Mouse (Mus musculus) limb, embryonic 14.5 days (tissue): ENCODE measurements around the gene Dusp27. TPM values are rescaled to one million over a fixed set of nuclear protein-coding genes. Genes with fewer than 3 reads are reported as not detected.
"Not testable (repeated sequence)": the region's sequence is repeated elsewhere in the genome, so short reads cannot be mapped to it uniquely, and the experiment has no call there.

Source experiments
- ATAC-seq: fragments of 200-750 bp; cut with Nextera tagmentation; 2 replicates; pipeline ENCODE4 v1.8.0; 2017; ENCODE audit warnings: low read depth, moderate number of reproducible peaks, moderate TSS enrichment; ENCODE audit not compliant: low FRiP score
- DNase-seq: peaks from one replicate; pipeline ENCODE4 v3.0.0-alpha.2; 2015; ENCODE audit warnings: low spot score
- H3K27ac ChIP-seq: fragments of 300-500 bp; sonication (generic); replicated peaks from 2 replicates; pipeline ENCODE4 v1.5.1; 2014; ENCODE audit warnings: low read depth, mild to moderate bottlenecking, low read length, moderate library complexity, mixed read lengths
- H3K27me3 ChIP-seq: fragments of 300-500 bp; sonication (generic); 2 replicates; pipeline ENCODE4 v1.6.1; 2014; ENCODE audit warnings: low read length, mixed read lengths; ENCODE audit not compliant: control insufficient read depth, insufficient read depth
- H3K36me3 ChIP-seq: fragments of 300-500 bp; sonication (generic); 2 replicates; pipeline ENCODE4 v1.6.1; 2014; ENCODE audit warnings: mild to moderate bottlenecking, low read length, moderate library complexity, mixed read lengths; ENCODE audit not compliant: control insufficient read depth, insufficient read depth
- H3K4me1 ChIP-seq: fragments of 300-500 bp; sonication (generic); 2 replicates; pipeline ENCODE4 v1.6.1; 2014; ENCODE audit warnings: antibody characterized with exemption, low read length, mixed read lengths; ENCODE audit not compliant: control insufficient read depth, insufficient read depth
- H3K4me2 ChIP-seq: fragments of 300-500 bp; sonication (generic); replicated peaks from 2 replicates; pipeline ENCODE4 v1.6.1; 2014; ENCODE audit warnings: low read depth, mild to moderate bottlenecking, low read length, moderate library complexity; ENCODE audit not compliant: severe bottlenecking
- H3K4me3 ChIP-seq: fragments of 300-500 bp; sonication (generic); replicated peaks from 2 replicates; pipeline ENCODE4 v1.5.1; 2014; ENCODE audit warnings: low read length
- H3K9ac ChIP-seq: fragments of 300-500 bp; sonication (generic); 2 replicates; pipeline ENCODE4 v1.6.1; 2014; ENCODE audit warnings: mild to moderate bottlenecking, low read depth, low read length, moderate library complexity; ENCODE audit not compliant: severe bottlenecking
- H3K9me3 ChIP-seq: fragments of 300-500 bp; sonication (generic); 2 replicates; pipeline ENCODE4 v1.6.1; 2016; ENCODE audit warnings: low read length; ENCODE audit not compliant: control insufficient read depth
- POLR2A ChIP-seq: fragments of 200-500 bp; IDR thresholded peaks from 2 replicates; pipeline ENCODE4 v1.8.0; 2012; ENCODE audit warnings: inconsistent platforms, mild to moderate bottlenecking, moderate library complexity, borderline replicate concordance; ENCODE audit not compliant: insufficient read depth, insufficient read length; ENCODE audit errors: extremely low read depth
- WGBS: fragments of 180-500 bp; shearing (Covaris S2); extraction: QIAGEN DNeasy Blood & Tissue Kit; methylation state at CpG from one replicate; pipeline ENCODE4 v1.1.7; 2014; 5-methylcytosine and 5-hydroxymethylcytosine counted together
- polyA plus RNA-seq, 2 experiments: library from polyadenylated mRNA; depleted of rRNA in 1 of 2; stranded (reverse) in 1 of 2; unstranded in 1 of 2; fragments of >200 nt; fragmentation: Nextera tagmentation in 1 of 2; extraction: Ambion mirVana in 1 of 2; gene quantifications; 2 replicates each; pipeline versions ENCODE4 v1.2.1 to v1.2.3; 2012 to 2014

Gene Dusp27
- polyA plus RNA-seq, 2 experiments = 3.6 to 6.4 TPM

DNA sequence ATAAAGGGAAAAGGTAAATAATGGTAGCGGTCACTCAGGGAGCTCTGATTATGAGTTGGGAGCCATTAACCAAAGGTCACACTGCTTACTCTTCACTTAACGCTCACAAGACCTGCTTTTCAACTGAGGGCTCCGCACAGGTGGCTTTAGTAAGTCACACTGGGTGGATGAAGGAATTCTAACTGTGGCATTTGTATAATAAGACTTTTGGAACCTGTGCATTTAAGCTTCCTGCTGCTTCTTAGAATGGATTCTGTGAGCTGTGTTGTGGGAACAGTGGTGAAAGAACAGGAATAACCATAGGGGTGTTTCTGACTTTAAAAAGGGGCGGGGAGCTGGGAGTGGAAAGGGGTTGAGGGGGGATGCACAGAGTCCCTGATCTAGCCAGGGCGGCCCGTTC lies 14.6 kb upstream of the Dusp27 start:
- no peak for TF ChIP-seq POLR2A
- Histone ChIP-seq H3K27ac (no peak overlapping the region), H3K4me3 (no peak overlapping the region), H3K9me3 (no peaks in the 10 kb centered on the region), H3K4me1 (no peaks in the 10 kb centered on the region), H3K36me3 (no peaks in the 10 kb centered on the region), H3K27me3 (no peaks in the 10 kb centered on the region), H3K4me2 (no peak overlapping the region), H3K9ac (no peak overlapping the region)
- WGBS = 87% methylated on average over 6 of the region's 6 CpGs
- no peak for DNase-seq
- no peak for ATAC-seq

DNA sequence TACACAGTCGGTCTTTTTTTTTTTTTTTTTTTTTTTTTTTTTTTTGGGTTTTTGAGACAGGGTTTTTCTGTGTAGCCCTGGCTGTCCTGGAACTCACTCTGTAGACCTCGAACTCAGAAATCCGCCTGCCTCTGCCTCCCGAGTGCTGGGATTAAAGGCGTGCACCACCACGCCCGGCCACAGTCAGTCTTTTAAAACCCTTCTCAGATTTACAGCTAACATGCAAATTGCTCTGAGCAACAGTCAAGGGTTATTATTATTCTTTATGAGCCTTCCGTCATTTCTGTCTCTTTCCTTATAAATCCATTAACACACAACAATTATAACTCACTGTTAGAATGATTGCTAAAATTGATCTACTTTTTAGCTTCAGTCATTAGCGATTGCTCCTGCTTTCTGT lies 14.1 kb upstream of the Dusp27 start:
- not testable (repeated sequence) for H3K4me2 ChIP-seq, ATAC-seq, DNase-seq, H3K4me3 ChIP-seq, H3K27me3 ChIP-seq, H3K4me1 ChIP-seq, H3K27ac ChIP-seq, H3K9ac ChIP-seq, H3K36me3 ChIP-seq, H3K9me3 ChIP-seq
- WGBS = 81% methylated on average over 9 of the region's 9 CpGs

GRCm38 (mm10) chr1:166139620-166140184 lies 12.0 kb upstream of the Dusp27 start:
- no peaks in the 10 kb centered on the region for H3K9me3 ChIP-seq
- TF ChIP-seq POLR2A = no peak
- DNase-seq = no peak
- no peaks in the 10 kb centered on the region for H3K4me1 ChIP-seq
- no peaks in the 10 kb centered on the region for H3K27me3 ChIP-seq
- H3K27ac ChIP-seq = no peak overlapping the region
- no peak overlapping the region for H3K4me2 ChIP-seq
- H3K9ac ChIP-seq = no peak overlapping the region
- no peak for ATAC-seq
- WGBS = 45% methylated on average over 4 of the region's 4 CpGs
- no peak overlapping the region for H3K4me3 ChIP-seq
- no peaks in the 10 kb centered on the region for H3K36me3 ChIP-seq

- Histone ChIP-seq H3K27ac (no peak overlapping the region), H3K27me3 (no peaks in the 10 kb centered on the region), H3K9me3 (no peaks in the 10 kb centered on the region), H3K4me1 (no peaks in the 10 kb centered on the region), H3K36me3 (no peaks in the 10 kb centered on the region), H3K4me3 (no peak overlapping the region), H3K9ac (no peak overlapping the region), H3K4me2 (no peak overlapping the region)
- no peak for TF ChIP-seq POLR2A
- 83% methylated on average over 3 of the region's 3 CpGs for WGBS
- DNase-seq = no peak
- ATAC-seq = no peak
These were observed 11.4 kb upstream of the Dusp27 start for GRCm38 (mm10) chr1:166139113-166139512.

DNA sequence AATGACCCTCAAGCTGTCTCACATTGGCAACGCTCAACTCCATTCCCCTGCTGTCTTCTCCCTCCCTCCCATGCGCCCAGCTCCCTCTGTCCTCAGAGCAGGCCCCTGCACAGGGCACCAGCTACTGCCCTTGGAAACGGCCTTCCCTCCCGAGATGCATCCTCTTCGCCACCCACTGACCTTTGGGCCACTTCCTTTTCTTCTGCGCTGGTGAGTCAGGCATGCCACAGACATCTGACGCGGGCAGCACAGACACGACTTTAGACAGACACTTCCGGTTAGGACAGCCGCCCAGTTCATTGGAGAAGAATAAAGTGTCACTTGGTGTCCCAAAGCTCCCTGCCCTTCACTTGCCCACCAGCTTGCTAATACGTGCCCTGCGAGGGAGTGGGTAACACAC lies 10.4 kb upstream of the Dusp27 start:
- Histone ChIP-seq H3K4me1 (no peaks in the 10 kb centered on the region), H3K27ac (no peak overlapping the region), H3K36me3 (no peaks in the 10 kb centered on the region), H3K4me2 (no peak overlapping the region), H3K9ac (no peak overlapping the region), H3K9me3 (no peaks in the 10 kb centered on the region), H3K27me3 (no peaks in the 10 kb centered on the region), H3K4me3 (no peak overlapping the region)
- no peak for TF ChIP-seq POLR2A
- WGBS = 73% methylated on average over 13 of the region's 13 CpGs
- ATAC-seq = no peak
- no peak for DNase-seq

DNA sequence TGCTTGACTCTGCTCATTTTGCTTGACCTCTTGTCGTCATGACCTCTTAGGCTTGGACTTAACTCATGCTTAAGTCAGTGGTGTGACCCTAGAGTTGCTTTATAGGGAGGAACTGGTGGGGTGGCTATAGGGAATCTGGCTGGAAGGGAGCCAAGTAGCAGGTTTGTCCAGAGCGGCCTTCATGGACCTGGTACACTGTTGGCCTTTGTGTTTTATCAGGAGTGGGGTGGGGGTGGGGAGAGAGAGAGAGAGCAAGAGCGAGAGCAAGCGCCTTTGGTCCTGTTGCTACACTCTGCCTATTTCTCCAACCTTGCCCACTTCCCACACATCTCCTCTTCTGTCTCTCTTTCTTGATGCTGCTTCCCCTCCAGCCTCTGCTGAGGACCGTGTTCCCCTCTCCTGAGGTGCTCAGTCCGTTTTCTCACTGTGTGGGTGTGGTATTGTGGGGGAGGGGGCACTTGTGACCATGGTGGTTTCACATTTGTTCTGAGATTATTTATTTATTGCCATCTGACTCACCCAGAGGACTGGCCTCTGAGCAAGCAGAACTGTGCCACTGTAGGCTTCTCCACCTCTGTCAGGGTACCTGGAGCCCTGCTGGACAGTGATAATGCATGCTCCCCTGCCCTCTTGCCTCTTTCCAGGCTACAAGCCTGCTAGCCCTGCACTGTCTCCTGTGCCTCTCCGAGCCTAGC lies 9.7 kb upstream of the Dusp27 start:
- no peak for TF ChIP-seq POLR2A
- Histone ChIP-seq H3K4me1 (no peaks in the 10 kb centered on the region), H3K9me3 (no peaks in the 10 kb centered on the region), H3K9ac (no peak overlapping the region), H3K4me2 (no peak overlapping the region), H3K4me3 (no peak overlapping the region), H3K27ac (no peak overlapping the region), H3K36me3 (no peaks in the 10 kb centered on the region), H3K27me3 (no peaks in the 10 kb centered on the region)
- DNase-seq = no peak
- ATAC-seq = no peak
- WGBS = 63% methylated on average over 7 of the region's 7 CpGs
